In genomic region chr15:51682331-51682730, GRCm38 (mm10) we compare ENCODE assay signal across 27 mouse cellular contexts.
"Had no signal": no experiment of that assay in that cellular context is flagged by ENCODE, and none has a peak within 500 bp of the region (broad histone marks: within the 10 kb centered on the region; RNA-seq: fewer than 3 reads in every experiment).

No protein-coding gene starts in this region.

- H3K27me3 ChIP-seq: heart, embryonic 15.5 days; hindbrain, embryonic 12.5 days; hindbrain, embryonic 15.5 days; kidney, embryonic 15.5 days; limb, embryonic 13.5 days; limb, embryonic 15.5 days; liver, embryonic 12.5 days had no signal

- ATAC-seq: hindbrain, postnatal 0 days; intestine, embryonic 16.5 days; liver, embryonic 12.5 days had no signal

- H3K4me2 ChIP-seq: heart, embryonic 11.5 days; heart, embryonic 13.5 days; heart, embryonic 15.5 days; hindbrain, embryonic 12.5 days; hindbrain, embryonic 15.5 days; kidney, embryonic 15.5 days; limb, embryonic 13.5 days; limb, embryonic 15.5 days; liver, embryonic 12.5 days had no signal

- H3K27ac ChIP-seq: heart, adult 2 months; heart, embryonic 13.5 days; heart, embryonic 15.5 days; hindbrain, embryonic 10.5 days; hindbrain, embryonic 12.5 days; hindbrain, embryonic 15.5 days; hindbrain, postnatal 0 days; kidney, embryonic 15.5 days; kidney, postnatal 0 days; limb, embryonic 13.5 days; limb, embryonic 15.5 days; liver, embryonic 12.5 days; liver, embryonic 14.5 days had no signal

- H3K36me3 ChIP-seq: heart, embryonic 13.5 days; heart, embryonic 15.5 days; hindbrain, embryonic 10.5 days; hindbrain, embryonic 12.5 days; hindbrain, embryonic 15.5 days; kidney, embryonic 15.5 days; limb, embryonic 13.5 days; limb, embryonic 15.5 days; liver, embryonic 12.5 days had no signal

- H3K9ac ChIP-seq: heart, embryonic 13.5 days; heart, embryonic 15.5 days; hindbrain, embryonic 12.5 days; hindbrain, embryonic 15.5 days; kidney, embryonic 15.5 days; limb, embryonic 13.5 days; limb, embryonic 15.5 days; liver, embryonic 12.5 days; liver, embryonic 14.5 days had no signal

- H3K4me1 ChIP-seq: hindbrain, embryonic 10.5 days; hindbrain, embryonic 12.5 days; hindbrain, embryonic 15.5 days; kidney, embryonic 15.5 days; limb, embryonic 15.5 days; liver, embryonic 12.5 days had no signal

- DNase-seq: gastrocnemius, postnatal 14 days; gastrocnemius, postnatal 36 days; heart, adult 2 months; heart, postnatal 14 days; heart, postnatal 36 days; kidney, adult 11 months; kidney, adult 2 months; kidney, adult 9 months; kidney, postnatal 14 days; kidney, postnatal 36 days; layer of hippocampus, adult 9-11 months; layer of hippocampus, postnatal 36 days; left cerebral cortex, postnatal 4 days had no signal

- H3K4me3 ChIP-seq: heart, adult 2 months; heart, embryonic 13.5 days; heart, embryonic 15.5 days; hindbrain, embryonic 10.5 days; hindbrain, embryonic 12.5 days; hindbrain, embryonic 15.5 days; kidney, embryonic 15.5 days; limb, embryonic 13.5 days; limb, embryonic 15.5 days; liver, embryonic 12.5 days had no signal

- H3K9me3 ChIP-seq: heart, embryonic 13.5 days; heart, embryonic 15.5 days; hindbrain, embryonic 10.5 days; hindbrain, embryonic 12.5 days; hindbrain, embryonic 15.5 days; kidney, embryonic 15.5 days; limb, embryonic 13.5 days; limb, embryonic 15.5 days; liver, embryonic 12.5 days had no signal
